In genomic region chr9:78385893-78386292, GRCm38 (mm10) we compare ENCODE assay signal across 12 mouse cellular contexts. TPM values are rescaled to one million over a fixed set of nuclear protein-coding genes. Genes with fewer than 3 reads are reported as not detected.
A peak's percentile ranks its signal among the peaks of the same experiment; 100 is the strongest.
DNase-seq lines count a peak whose midpoint lies in the region; ATAC-seq and TF ChIP-seq lines count a peak whose summit lies in the region.
"Had no signal": no experiment of that assay in that cellular context is flagged by ENCODE, and none has a peak within 500 bp of the region (broad histone marks: within the 10 kb centered on the region; RNA-seq: fewer than 3 reads in every experiment).

No protein-coding gene starts in this region.

- no peak overlapping the region for H3K4me3 ChIP-seq in kidney, adult 2 months (ENCODE audit: insufficient read depth, low read depth, low read length)
- H3K4me3 ChIP-seq in MEL (ENCODE audit: control insufficient read depth in 1 of 2, insufficient read depth in 1 of 2, low read depth in 2 of 2, low read length in 2 of 2): no peak overlapping the region
- no peak overlapping the region for H3K4me3 ChIP-seq in forebrain, embryonic 12.5 days (replicated peaks)
- H3K4me3 ChIP-seq: heart, embryonic 13.5 days had no signal

- no peaks in the 10 kb centered on the region for H3K27me3 ChIP-seq in kidney, adult 2 months (replicated peaks; ENCODE audit: control insufficient read depth, insufficient read depth, low read length)
- no peaks in the 10 kb centered on the region; a peak in 1 of 4 replicates for H3K27me3 ChIP-seq in MEL (ENCODE audit: control insufficient read depth in 1 of 2, insufficient read depth in 2 of 2, low read length in 2 of 2)
- 0 out of 2 replicates have a peak, but pooled peaks cover 2% of the 10 kb centered on the region for H3K27me3 ChIP-seq in forebrain, embryonic 12.5 days

- peak; percentile 22 to 51; a peak in 1 of 4 replicates for ATAC-seq in hematopoietic stem cell, adult 5-6 weeks (replicated peaks in 1 of 2; ENCODE audit: insufficient read depth in 1 of 2, low FRiP score in 2 of 2, low TSS enrichment in 1 of 2, low read depth in 1 of 2, poor library complexity in 2 of 2, severe bottlenecking in 2 of 2)
- no peak for ATAC-seq in forebrain, embryonic 12.5 days (ENCODE audit: low FRiP score)

- H3K79me2 ChIP-seq in MEL (ENCODE audit: control insufficient read depth, insufficient read depth, low read length, poor library complexity): no peaks in the 10 kb centered on the region

- DNase-seq in kidney, adult 2 months: peak; percentile 18
- no peak for DNase-seq in kidney, adult 11 months
- DNase-seq in A20 (ENCODE audit: low read depth, low spot score) (peak; percentile 53), MEL (ENCODE audit: low read depth, low spot score) (peak; percentile 60)
- DNase-seq in right cerebral cortex, postnatal 4 days: no peak
- no peak for DNase-seq in spleen, postnatal 14 days (ENCODE audit: low spot score in 2 of 2)

- H3K27ac ChIP-seq in kidney, adult 2 months (ENCODE audit: insufficient read depth, low read depth, low read length): no peak overlapping the region
- no peak overlapping the region for H3K27ac ChIP-seq in MEL (ENCODE audit: control insufficient read depth, low read depth, low read length)
- H3K27ac ChIP-seq in forebrain, embryonic 12.5 days: no peak overlapping the region
- H3K27ac ChIP-seq: heart, embryonic 13.5 days had no signal

- H3K4me1 ChIP-seq in kidney, adult 2 months (ENCODE audit: control insufficient read depth, insufficient read depth, low read length): no peaks in the 10 kb centered on the region
- H3K4me1 ChIP-seq in MEL (ENCODE audit: control insufficient read depth in 1 of 2, insufficient read depth in 2 of 2, low read length in 2 of 2): peaks cover 0 to 3% of the 10 kb centered on the region in 2 experiments; a peak in 1 of 4 replicates
- H3K4me1 ChIP-seq in forebrain, embryonic 12.5 days: no peaks in the 10 kb centered on the region
- H3K4me1 ChIP-seq: heart, embryonic 13.5 days had no signal

- WGBS in kidney, adult 2 months: 59% methylated on average over 3 of the region's 3 CpGs
- 49% methylated on average over 3 of the region's 3 CpGs for WGBS in forebrain, embryonic 12.5 days

- H3K9ac ChIP-seq in MEL (ENCODE audit: control insufficient read depth, low read depth, low read length, poor library complexity, severe bottlenecking): no peak overlapping the region
- no peak overlapping the region for H3K9ac ChIP-seq in forebrain, embryonic 12.5 days
- H3K9ac ChIP-seq: heart, embryonic 13.5 days had no signal

- no peaks in the 10 kb centered on the region for H3K9me3 ChIP-seq in MEL (replicated peaks; ENCODE audit: insufficient read depth, low read length)
- no peaks in the 10 kb centered on the region for H3K9me3 ChIP-seq in forebrain, embryonic 12.5 days
- H3K9me3 ChIP-seq: heart, embryonic 13.5 days had no signal

- no peak for TF ChIP-seq EP300 in MEL (IDR thresholded peaks at IDR 0.05; ENCODE audit: low read depth in 1 of 2, low read length in 2 of 2)

- H3K36me3 ChIP-seq in kidney, adult 2 months (ENCODE audit: control insufficient read depth, insufficient read depth, low read length): no peaks in the 10 kb centered on the region
- H3K36me3 ChIP-seq in MEL (ENCODE audit: control insufficient read depth in 1 of 2, insufficient read depth in 2 of 2, low read length in 2 of 2): 0 out of 4 replicates have a peak, but pooled peaks cover 0 to 2% of the 10 kb centered on the region in 2 experiments
- H3K36me3 ChIP-seq in forebrain, embryonic 12.5 days (replicated peaks): no peaks in the 10 kb centered on the region
- H3K36me3 ChIP-seq: heart, embryonic 13.5 days had no signal

- TF ChIP-seq RAD21 in MEL (IDR thresholded peaks at IDR 0.05; ENCODE audit: low read depth, low read length): peak; percentile 71

- no peak for TF ChIP-seq POLR2A in kidney, adult 2 months (IDR thresholded peaks at IDR 0.05; ENCODE audit: low read depth, low read length)
- TF ChIP-seq POLR2A in MEL (IDR thresholded peaks at IDR 0.05; ENCODE audit: control insufficient read depth in 1 of 2, insufficient read depth in 1 of 2, low read depth in 1 of 2, low read length in 2 of 2, poor library complexity in 1 of 2): no peak

- peak; percentile 53 for TF ChIP-seq CTCF in kidney, adult 2 months (conservative IDR thresholded peaks at IDR 0.05; ENCODE audit: insufficient read depth, insufficient read length, low read depth, low read length)
- TF ChIP-seq CTCF in MEL (IDR thresholded peaks at IDR 0.05 in 2 of 3, conservative IDR thresholded peaks at IDR 0.05 in 1 of 3; ENCODE audit: control insufficient read depth in 1 of 3, insufficient read depth in 1 of 3, low read depth in 2 of 3, low read length in 3 of 3, poor library complexity in 1 of 3, severe bottlenecking in 1 of 3): peak; percentile 58 to 87 (median 77)

- no peak overlapping the region for H3K4me2 ChIP-seq in forebrain, embryonic 12.5 days
- H3K4me2 ChIP-seq: heart, embryonic 13.5 days had no signal

TF ChIP-seq in MEL, 35 proteins besides CTCF, POLR2A, EP300 and RAD21:
- TF ChIP-seq ZMIZ1 (IDR thresholded peaks at IDR 0.05; ENCODE audit: low read depth, low read length) (no peak), ZC3H11A (IDR thresholded peaks at IDR 0.05; ENCODE audit: low read depth, low read length) (peak; percentile 57), SMC3 (IDR thresholded peaks at IDR 0.05; ENCODE audit: low read depth, low read length) (peak; percentile 89), USF2 (IDR thresholded peaks at IDR 0.05; ENCODE audit: borderline replicate concordance in 1 of 2, insufficient read depth in 1 of 2, low read depth in 1 of 2, low read length in 2 of 2) (no peak), TAL1 (IDR thresholded peaks at IDR 0.05; ENCODE audit: low read length) (no peak), ZKSCAN1 (IDR thresholded peaks at IDR 0.05; ENCODE audit: low read depth, low read length) (no peak)

RNA-seq across cellular contexts. Expression of gene Ooep, which starts 7.4 kb away (rescaled TPM):
- 0.03 TPM in 1 of 2 replicates, not detected in the other for polyA plus RNA-seq in kidney, adult 2 months (2012; rRNA removed)
- not detected in 2 replicates for total RNA-seq in MEL (2012; rRNA removed)
- polyA plus RNA-seq in MEL (2012; ENCODE audit: insufficient read depth in 1 of 2, insufficient read length in 2 of 2, low read depth in 1 of 2, low replicate concordance in 2 of 2, missing spikeins in 1 of 2): not detected
- total RNA-seq in hematopoietic stem cell, adult 5-6 weeks (2017): not detected in 2 replicates
- polyA plus RNA-seq in forebrain, embryonic 12.5 days (2016; fragmentation: Nextera tagmentation; extraction: Ambion mirVana): 5.6 and 6.3 TPM in 2 replicates
- total RNA-seq: adrenal gland, postnatal 36 days; layer of hippocampus, adult 18-20 months had no signal
- polyA plus RNA-seq: testis, adult 2 months had no signal

RNA-seq across cellular contexts. Expression of gene Ddx43, which starts 9.7 kb away (rescaled TPM):
- not detected in 2 replicates for polyA plus RNA-seq in kidney, adult 2 months (2012; rRNA removed)
- 4.7 and 5.5 TPM in 2 replicates for total RNA-seq in MEL (2012; rRNA removed)
- 1 to 10 TPM in 1 of 2 experiments, not detected in 1; 7.2 TPM for polyA plus RNA-seq in MEL (2012; ENCODE audit: insufficient read depth in 1 of 2, insufficient read length in 2 of 2, low read depth in 1 of 2, low replicate concordance in 2 of 2, missing spikeins in 1 of 2)
- total RNA-seq in hematopoietic stem cell, adult 5-6 weeks (2017): 0.94 and 1.4 TPM in 2 replicates
- polyA plus RNA-seq in forebrain, embryonic 12.5 days (2016; fragmentation: Nextera tagmentation; extraction: Ambion mirVana): 0.17 and 0.27 TPM in 2 replicates
- total RNA-seq: adrenal gland, postnatal 36 days; layer of hippocampus, adult 18-20 months had no signal

RNA-seq across cellular contexts. Expression of gene Dppa5a, which starts 17.9 kb away (rescaled TPM):
- not detected in 2 replicates for polyA plus RNA-seq in kidney, adult 2 months (2012; rRNA removed)
- total RNA-seq in MEL (2012; rRNA removed): not detected in 2 replicates
- polyA plus RNA-seq in MEL (2012; ENCODE audit: insufficient read depth in 1 of 2, insufficient read length in 2 of 2, low read depth in 1 of 2, low replicate concordance in 2 of 2, missing spikeins in 1 of 2): under 1 TPM in 1 of 2 experiments, not detected in 1; 0.19 TPM
- not detected in 2 replicates for total RNA-seq in hematopoietic stem cell, adult 5-6 weeks (2017)
- polyA plus RNA-seq in forebrain, embryonic 12.5 days (2016; fragmentation: Nextera tagmentation; extraction: Ambion mirVana): 0.81 and 1.8 TPM in 2 replicates
- total RNA-seq: adrenal gland, postnatal 36 days; layer of hippocampus, adult 18-20 months had no signal
- polyA plus RNA-seq: heart, embryonic 13.5 days had no signal

RNA-seq across cellular contexts. Expression of gene Gsta2, which starts 30.3 kb away (rescaled TPM):
- 583 and 726 TPM in 2 replicates for polyA plus RNA-seq in kidney, adult 2 months (2012; rRNA removed)
- total RNA-seq in MEL (2012; rRNA removed): not detected in 2 replicates
- not detected for polyA plus RNA-seq in MEL (2012; ENCODE audit: insufficient read depth in 1 of 2, insufficient read length in 2 of 2, low read depth in 1 of 2, low replicate concordance in 2 of 2, missing spikeins in 1 of 2)
- not detected in 2 replicates for total RNA-seq in hematopoietic stem cell, adult 5-6 weeks (2017)
- not detected in 2 replicates for polyA plus RNA-seq in forebrain, embryonic 12.5 days (2016; fragmentation: Nextera tagmentation; extraction: Ambion mirVana)
- total RNA-seq: layer of hippocampus, adult 18-20 months had no signal
- polyA plus RNA-seq: heart, embryonic 13.5 days had no signal

RNA-seq across cellular contexts. Expression of gene Cgas, which starts 57.1 kb away (rescaled TPM):
- 0.19 and 0.36 TPM in 2 replicates for polyA plus RNA-seq in kidney, adult 2 months (2012; rRNA removed)
- total RNA-seq in MEL (2012; rRNA removed): 12.9 and 19.0 TPM in 2 replicates
- 10 to 100 TPM in 1 of 2 experiments, not detected in 1; 20.9 TPM for polyA plus RNA-seq in MEL (2012; ENCODE audit: insufficient read depth in 1 of 2, insufficient read length in 2 of 2, low read depth in 1 of 2, low replicate concordance in 2 of 2, missing spikeins in 1 of 2)
- total RNA-seq in hematopoietic stem cell, adult 5-6 weeks (2017): 18.0 and 20.8 TPM in 2 replicates
- 0.46 and 0.69 TPM in 2 replicates for polyA plus RNA-seq in forebrain, embryonic 12.5 days (2016; fragmentation: Nextera tagmentation; extraction: Ambion mirVana)

Comparison
In these comparisons a context has a peak if more than half of its experiments do, and no peak if none do; other contexts are left out.
1. DNase-seq: peak in kidney, adult 2 months (single experiment), A20 (single experiment) and MEL (single experiment); none in kidney, adult 11 months (single experiment), right cerebral cortex, postnatal 4 days (single experiment) and spleen, postnatal 14 days (0 of 2).